Mouse (Mus musculus) megakaryocyte, embryonic 14.5 days (primary cell): ENCODE data around the gene Ubqln1.

Source experiments
- FLI1 ChIP-seq: IDR thresholded peaks from 2 replicates; pipeline ENCODE4 v1.6.1; 2012; ENCODE audit warnings: low read length, inconsistent platforms, mixed read lengths
- GATA1 ChIP-seq: IDR thresholded peaks from 3 replicates; pipeline ENCODE4 v1.6.1; 2012; ENCODE audit warnings: mixed read lengths, low read length, inconsistent platforms, borderline replicate concordance

DNA sequence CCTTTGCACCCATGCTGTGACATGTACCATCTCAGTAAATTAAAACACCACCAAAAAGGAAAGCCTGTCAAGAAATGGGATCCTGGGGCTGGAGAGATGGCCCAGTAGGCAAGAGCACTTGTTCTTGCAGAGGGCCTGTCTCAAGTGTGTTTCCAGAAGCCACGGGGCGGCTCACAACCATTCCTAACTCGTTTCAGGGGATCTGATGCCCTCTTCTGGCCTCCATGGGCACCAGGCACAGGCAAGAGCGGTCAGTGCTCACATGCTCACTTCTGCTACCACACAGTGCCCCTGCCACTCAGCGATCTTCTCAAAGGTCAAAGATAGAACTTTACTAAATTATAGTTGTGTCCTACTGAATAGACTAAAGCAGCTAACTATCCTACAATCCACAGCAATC lies 17.2 kb upstream of the Ubqln1 start:
- TF ChIP-seq GATA1 (no peak), FLI1 (no peak)
